Mouse (Mus musculus) embryonic facial prominence, embryonic 13.5 days (tissue): Measurements from ENCODE around the gene Mdga1. TPM values are rescaled to one million over a fixed set of nuclear protein-coding genes. Genes with fewer than 3 reads are reported as not detected.
A peak's percentile ranks its signal among the peaks of the same experiment; 100 is the strongest.

Experiments
- ATAC-seq: fragments of 200-750 bp; cut with Nextera tagmentation; 2 replicates; pipeline ENCODE4 v1.8.0; 2017; ENCODE audit warnings: low read depth; ENCODE audit not compliant: insufficient number of reproducible peaks, insufficient read depth, low FRiP score, low TSS enrichment
- H3K27ac ChIP-seq: fragments of 300-500 bp; sonication (generic); 2 replicates; pipeline ENCODE4 v1.5.1; 2015; ENCODE audit warnings: moderate library complexity, mild to moderate bottlenecking, inconsistent platforms
- H3K27me3 ChIP-seq: fragments of 300-500 bp; sonication (generic); 2 replicates; pipeline ENCODE4 v1.6.1; 2015; ENCODE audit warnings: mild to moderate bottlenecking, inconsistent platforms
- H3K36me3 ChIP-seq: fragments of 300-500 bp; sonication (generic); 2 replicates; pipeline ENCODE4 v1.6.1; 2015; ENCODE audit warnings: mild to moderate bottlenecking, inconsistent platforms
- H3K4me1 ChIP-seq: fragments of 300-500 bp; sonication (generic); 2 replicates; pipeline ENCODE4 v1.6.1; 2015; ENCODE audit warnings: inconsistent platforms
- H3K4me2 ChIP-seq: fragments of 300-500 bp; sonication (generic); 2 replicates; pipeline ENCODE4 v1.6.1; 2015; ENCODE audit warnings: moderate library complexity, mild to moderate bottlenecking, inconsistent platforms
- H3K4me3 ChIP-seq: fragments of 300-500 bp; sonication (generic); 2 replicates; pipeline ENCODE4 v1.5.1; 2015; ENCODE audit warnings: mild to moderate bottlenecking, inconsistent platforms
- H3K9ac ChIP-seq: fragments of 300-500 bp; sonication (generic); 2 replicates; pipeline ENCODE4 v1.6.1; 2015; ENCODE audit warnings: mild to moderate bottlenecking, inconsistent platforms
- H3K9me3 ChIP-seq: fragments of 300-500 bp; sonication (generic); 2 replicates; pipeline ENCODE4 v1.6.1; 2016; ENCODE audit warnings: inconsistent platforms
- WGBS: fragments of 180-500 bp; shearing (Covaris S2); methylation state at CpG from one replicate; pipeline ENCODE4 v1.1.7; 2015; ENCODE audit warnings: mixed read lengths; 5-methylcytosine and 5-hydroxymethylcytosine counted together
- polyA plus RNA-seq: library from polyadenylated mRNA; unstranded; fragments of >200 nt; fragmentation: Nextera tagmentation; extraction: Ambion mirVana; gene quantifications from 2 replicates; pipeline ENCODE4 v1.2.1, GENCODE M21; 2015

Gene Mdga1
- polyA plus RNA-seq, 1 experiment from 2014 or later = 3.0 TPM

DNA sequence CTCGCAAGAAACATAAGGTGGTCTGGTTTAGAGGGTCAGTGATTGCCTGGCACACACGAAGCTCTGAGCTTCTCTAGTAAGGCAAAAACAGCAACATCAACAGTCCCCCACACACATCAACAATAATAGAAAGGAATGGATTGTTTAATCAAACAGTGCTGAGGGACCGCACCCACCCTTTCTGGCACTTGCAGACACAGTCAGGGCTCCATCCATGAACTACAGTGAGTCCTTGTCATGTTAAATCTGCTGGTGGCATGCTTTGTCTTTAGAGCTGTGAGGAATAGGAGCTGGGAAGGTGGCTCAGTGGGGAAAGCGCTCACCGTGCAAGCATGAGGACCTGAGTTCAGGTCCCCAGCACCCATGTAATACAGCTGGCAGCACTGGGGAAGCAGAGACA lies 26.1 kb upstream of the Mdga1 start:
- Histone ChIP-seq H3K9me3 (no peaks in the 10 kb centered on the region), H3K27me3 (no peaks in the 10 kb centered on the region), H3K4me1 (no peaks in the 10 kb centered on the region), H3K4me2 (no peak overlapping the region), H3K4me3 (no peak overlapping the region), H3K36me3 (no peaks in the 10 kb centered on the region), H3K9ac (no peak overlapping the region), H3K27ac (no peak overlapping the region)
- no peak for ATAC-seq
- 88% methylated on average over 5 of the region's 5 CpGs for WGBS

DNA sequence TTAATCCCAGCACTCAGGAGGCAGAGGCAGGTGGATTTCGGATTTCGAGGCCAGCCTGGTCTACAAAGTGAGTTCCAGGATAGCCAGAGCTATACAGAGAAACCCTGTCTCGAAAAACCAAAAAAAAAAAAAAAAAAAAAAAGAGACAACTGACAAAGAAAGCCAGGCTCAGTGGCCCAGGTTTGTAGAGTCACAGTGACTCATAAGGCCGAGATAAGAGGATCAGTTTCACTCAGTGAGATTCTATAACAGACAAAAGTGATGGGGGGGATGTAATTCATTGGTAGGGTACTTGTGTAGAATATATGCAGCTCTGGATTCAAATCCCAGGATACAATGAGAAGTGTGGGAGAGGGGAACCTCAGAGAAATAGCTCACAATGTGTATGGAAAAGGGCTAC lies 24.6 kb upstream of the Mdga1 start:
- Histone ChIP-seq H3K4me2 (no peak overlapping the region), H3K27ac (no peak overlapping the region), H3K4me3 (no peak overlapping the region), H3K27me3 (no peaks in the 10 kb centered on the region), H3K4me1 (no peaks in the 10 kb centered on the region), H3K36me3 (no peaks in the 10 kb centered on the region), H3K9ac (no peak overlapping the region), H3K9me3 (no peaks in the 10 kb centered on the region)
- 82% methylated on average over 4 of the region's 4 CpGs for WGBS
- no peak for ATAC-seq

DNA sequence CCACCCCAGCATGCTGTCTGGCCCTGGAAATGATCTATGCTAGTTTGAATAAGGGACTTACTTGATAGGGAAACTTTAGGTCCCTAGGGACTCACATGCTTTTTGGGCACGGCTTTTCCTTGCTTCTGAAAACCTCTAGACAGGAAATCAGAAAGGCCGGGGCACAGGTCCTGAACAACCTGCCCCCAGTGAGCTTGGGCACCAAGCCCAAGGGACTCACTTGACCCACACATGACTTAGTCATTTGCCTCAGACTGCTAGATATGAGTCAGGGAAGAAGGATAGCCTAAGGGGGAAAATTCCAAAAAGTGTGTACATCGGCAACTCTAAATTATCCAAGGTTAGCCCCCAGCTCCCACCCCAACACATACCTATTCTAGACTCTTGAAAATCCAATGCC lies 24.1 kb upstream of the Mdga1 start:
- WGBS = 62% methylated on average over 3 of the region's 3 CpGs
- H3K4me2 ChIP-seq = no peak overlapping the region
- no peak overlapping the region for H3K4me3 ChIP-seq
- no peaks in the 10 kb centered on the region for H3K27me3 ChIP-seq
- H3K27ac ChIP-seq = no peak overlapping the region
- H3K9me3 ChIP-seq = no peaks in the 10 kb centered on the region
- no peaks in the 10 kb centered on the region for H3K4me1 ChIP-seq
- H3K9ac ChIP-seq = no peak overlapping the region
- H3K36me3 ChIP-seq = no peaks in the 10 kb centered on the region
- ATAC-seq = no peak

DNA sequence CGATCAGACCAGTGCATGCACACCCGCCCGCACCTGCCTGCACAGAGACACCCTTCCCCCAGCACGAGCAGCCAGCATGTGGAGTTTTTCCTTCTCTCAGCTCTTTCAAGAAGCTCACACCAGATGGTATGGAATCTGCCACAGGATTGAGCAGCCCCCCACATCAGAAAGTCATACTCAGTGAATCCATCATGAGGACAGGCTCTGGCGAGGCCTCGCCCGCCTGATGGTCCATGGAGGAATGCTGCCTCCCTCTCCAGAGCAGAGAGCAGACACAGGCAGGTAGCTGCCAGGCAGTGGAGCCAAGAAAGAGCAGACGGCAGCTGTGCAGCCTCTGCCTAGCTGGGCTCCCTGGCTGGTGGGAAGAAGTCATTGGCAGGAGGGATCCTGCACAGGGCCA lies 23.6 kb upstream of the Mdga1 start:
- Histone ChIP-seq H3K4me2 (no peak overlapping the region), H3K4me1 (no peaks in the 10 kb centered on the region), H3K27ac (no peak overlapping the region), H3K27me3 (no peaks in the 10 kb centered on the region), H3K36me3 (no peaks in the 10 kb centered on the region), H3K9ac (peak overlapping the region; percentile 36; the same call in 1 of the 2 replicates), H3K4me3 (no peak overlapping the region), H3K9me3 (no peaks in the 10 kb centered on the region)
- 66% methylated on average over 8 of the region's 8 CpGs for WGBS
- no peak for ATAC-seq

DNA sequence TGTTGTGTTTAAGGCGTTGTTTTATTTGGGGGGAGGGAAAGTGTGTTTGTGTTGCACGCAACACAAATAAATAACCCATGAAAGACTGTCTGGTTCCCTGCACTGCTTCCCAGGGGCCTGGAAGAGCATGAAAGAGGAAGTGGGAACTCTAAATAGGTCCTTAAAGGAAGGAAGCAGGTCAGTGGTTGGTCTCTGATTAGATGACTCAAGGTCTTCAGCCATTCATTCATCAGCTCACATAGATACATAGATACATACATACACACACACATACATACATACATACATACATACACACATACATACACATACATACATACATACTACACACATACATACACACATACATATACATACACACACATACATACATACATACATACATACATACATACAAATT lies 21.0 kb upstream of the Mdga1 start:
- H3K9ac ChIP-seq = no peak overlapping the region
- H3K9me3 ChIP-seq = no peaks in the 10 kb centered on the region
- no peak overlapping the region for H3K27ac ChIP-seq
- no peak overlapping the region for H3K4me2 ChIP-seq
- 89% methylated on average over 2 of the region's 2 CpGs for WGBS
- H3K36me3 ChIP-seq = no peaks in the 10 kb centered on the region
- no peaks in the 10 kb centered on the region for H3K4me1 ChIP-seq
- no peak overlapping the region for H3K4me3 ChIP-seq
- no peak for ATAC-seq
- no peaks in the 10 kb centered on the region for H3K27me3 ChIP-seq

DNA sequence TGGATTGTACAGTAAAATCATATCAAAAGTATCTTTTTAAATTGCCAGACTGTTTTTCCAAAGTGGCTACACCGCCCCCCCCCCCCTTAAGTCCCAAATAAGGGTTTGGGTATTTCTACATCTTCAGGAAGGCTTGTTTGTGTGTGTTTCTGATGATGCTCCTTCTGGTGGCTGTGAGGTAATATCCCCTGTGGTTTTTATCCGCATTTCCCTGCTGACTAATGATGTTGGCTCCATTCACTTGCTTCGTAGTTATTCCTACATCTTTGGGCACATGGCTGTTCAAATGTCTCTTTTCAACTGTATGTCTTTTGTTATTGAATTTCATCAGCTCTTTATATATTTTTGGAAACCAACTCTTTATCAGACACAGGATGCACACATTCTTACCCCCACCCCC lies 20.2 kb upstream of the Mdga1 start:
- H3K9ac ChIP-seq = no peak overlapping the region
- no peak for ATAC-seq
- no peaks in the 10 kb centered on the region for H3K27me3 ChIP-seq
- no peak overlapping the region for H3K4me3 ChIP-seq
- no peaks in the 10 kb centered on the region for H3K36me3 ChIP-seq
- 91% methylated on average over 3 of the region's 3 CpGs for WGBS
- H3K4me2 ChIP-seq = no peak overlapping the region
- peaks cover 3% of the 10 kb centered on the region; the same call in 1 of the 2 replicates for H3K4me1 ChIP-seq
- no peaks in the 10 kb centered on the region for H3K9me3 ChIP-seq
- H3K27ac ChIP-seq = no peak overlapping the region

DNA sequence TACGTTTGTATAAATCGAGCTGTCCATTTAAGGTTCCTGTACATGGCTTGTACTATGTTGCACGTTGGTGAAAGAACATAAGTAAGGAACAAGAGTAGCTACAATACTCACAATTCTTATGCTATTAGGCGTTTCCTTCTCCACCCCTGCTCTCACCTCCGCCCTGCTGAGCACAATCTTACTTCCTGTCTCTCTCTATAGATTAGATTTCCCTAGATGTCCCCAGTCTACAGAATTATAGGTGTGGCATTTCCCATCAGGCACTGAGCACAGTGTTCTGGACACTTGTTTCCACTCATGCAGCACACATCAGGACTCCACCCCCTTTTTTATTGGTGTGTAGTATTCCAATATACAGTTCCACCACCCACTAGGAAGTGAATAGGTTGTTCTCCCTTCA lies 19.8 kb upstream of the Mdga1 start:
- WGBS = 85% methylated on average over 5 of the region's 5 CpGs

DNA sequence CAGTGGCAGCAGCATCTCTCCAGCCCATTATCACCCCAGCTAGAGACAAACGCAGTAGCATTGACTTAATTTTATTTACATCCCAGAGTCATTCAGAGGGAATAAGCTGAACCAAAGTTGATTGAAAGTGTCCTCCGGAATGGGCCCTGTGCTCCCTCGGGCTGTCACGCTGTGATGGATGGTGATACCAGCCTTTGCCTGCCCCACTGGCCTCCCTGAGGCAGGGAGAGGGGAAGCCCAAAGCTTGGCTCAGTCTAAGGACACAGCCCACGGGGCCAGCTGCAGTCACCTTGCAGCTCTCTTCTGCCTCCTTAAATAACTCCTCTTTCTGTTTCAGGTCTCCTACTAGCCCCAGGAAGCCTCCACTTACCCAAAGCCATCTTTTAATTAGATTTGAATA lies 18.3 kb upstream of the Mdga1 start:
- H3K4me1 ChIP-seq = peaks cover 7% of the 10 kb centered on the region
- no peaks in the 10 kb centered on the region for H3K36me3 ChIP-seq
- H3K27me3 ChIP-seq = no peaks in the 10 kb centered on the region; the same call in 1 of the 2 replicates
- ATAC-seq = no peak
- H3K4me3 ChIP-seq = no peak overlapping the region
- H3K9me3 ChIP-seq = no peaks in the 10 kb centered on the region
- WGBS = 63% methylated on average over 5 of the region's 5 CpGs
- H3K9ac ChIP-seq = no peak overlapping the region
- H3K4me2 ChIP-seq = no peak overlapping the region
- no peak overlapping the region for H3K27ac ChIP-seq

More for the DNA sequence above, 19.8 kb upstream of the Mdga1 start:
- H3K36me3 ChIP-seq = no peaks in the 10 kb centered on the region
- H3K9me3 ChIP-seq = no peaks in the 10 kb centered on the region
- no peak overlapping the region for H3K4me2 ChIP-seq
- H3K27me3 ChIP-seq = no peaks in the 10 kb centered on the region
- H3K9ac ChIP-seq = no peak overlapping the region
- no peak overlapping the region for H3K27ac ChIP-seq
- ATAC-seq = no peak
- no peak overlapping the region for H3K4me3 ChIP-seq
- H3K4me1 ChIP-seq = peaks cover 7% of the 10 kb centered on the region

DNA sequence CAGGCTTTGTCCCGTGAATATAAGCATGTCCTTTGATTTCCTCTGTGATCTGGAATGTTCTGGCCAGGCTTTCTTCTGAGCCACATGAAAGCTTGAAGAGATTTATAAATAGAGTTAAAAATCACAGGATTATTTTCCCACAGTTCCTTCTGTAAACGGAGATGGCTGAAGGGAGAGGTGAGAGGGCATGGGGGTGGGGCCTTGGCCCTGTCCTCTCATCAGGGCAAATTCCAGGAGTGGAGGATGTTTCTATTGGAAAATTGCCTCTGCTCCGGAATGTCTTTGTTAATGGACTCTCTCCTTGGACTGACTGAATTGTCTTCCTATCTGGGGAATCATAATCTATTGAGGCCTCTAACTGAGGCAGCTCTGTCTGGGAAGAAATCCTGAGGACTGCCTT lies 15.6 kb upstream of the Mdga1 start:
- H3K36me3 ChIP-seq = no peaks in the 10 kb centered on the region
- H3K27me3 ChIP-seq = no peaks in the 10 kb centered on the region; the same call in 1 of the 2 replicates
- no peak overlapping the region for H3K4me3 ChIP-seq
- no peak for ATAC-seq
- no peaks in the 10 kb centered on the region for H3K9me3 ChIP-seq
- 22% methylated on average over 3 of the region's 3 CpGs for WGBS
- H3K4me2 ChIP-seq = no peak overlapping the region
- H3K27ac ChIP-seq = no peak overlapping the region
- H3K4me1 ChIP-seq = peaks cover 7% of the 10 kb centered on the region
- H3K9ac ChIP-seq = no peak overlapping the region

DNA sequence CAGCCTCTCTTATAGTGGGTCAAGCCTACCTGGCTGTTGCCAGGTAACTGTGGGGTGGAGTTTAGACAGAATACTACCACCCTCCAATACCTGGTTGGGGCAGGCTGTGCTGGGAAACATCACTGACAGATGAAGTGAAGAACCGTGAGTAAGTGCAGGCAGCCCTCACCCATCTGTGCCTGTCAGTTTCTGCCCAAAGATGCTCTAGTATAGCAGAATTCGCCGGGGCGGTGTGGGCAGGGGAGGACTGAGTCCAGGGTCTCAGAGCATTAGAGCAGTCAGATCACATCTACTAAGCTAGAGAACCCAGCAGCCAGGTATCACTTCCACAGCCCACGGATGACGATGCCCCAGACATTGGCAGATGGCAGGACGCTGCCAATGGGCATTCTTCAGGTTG lies 15.0 kb upstream of the Mdga1 start:
- Histone ChIP-seq H3K4me3 (no peak overlapping the region), H3K4me1 (peaks cover 13% of the 10 kb centered on the region), H3K4me2 (no peak overlapping the region), H3K27me3 (no peaks in the 10 kb centered on the region; the same call in 1 of the 2 replicates), H3K27ac (no peak overlapping the region), H3K9me3 (no peaks in the 10 kb centered on the region), H3K36me3 (no peaks in the 10 kb centered on the region), H3K9ac (no peak overlapping the region)
- no peak for ATAC-seq
- WGBS = 79% methylated on average over 7 of the region's 7 CpGs

DNA sequence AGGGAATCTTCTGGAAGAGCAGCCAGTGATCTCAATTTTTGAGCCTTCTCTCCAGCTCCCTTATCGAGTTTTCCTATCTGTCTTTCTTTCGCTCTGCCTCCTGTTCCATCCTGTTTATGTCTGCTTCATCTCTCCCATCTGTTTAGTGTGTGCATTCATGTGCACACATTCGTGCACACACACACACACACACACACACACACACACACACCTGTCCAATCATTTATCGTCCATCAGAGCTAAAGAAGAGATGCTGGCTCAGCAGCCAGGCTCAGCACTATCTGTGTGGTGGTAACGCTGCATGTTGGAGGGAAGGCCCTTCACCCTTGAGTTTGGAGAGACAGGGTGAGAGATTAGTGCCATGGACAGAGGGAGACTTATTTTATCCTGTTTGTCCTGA lies 13.3 kb upstream of the Mdga1 start:
- no peak for ATAC-seq
- Histone ChIP-seq H3K9ac (no peak overlapping the region), H3K27ac (no peak overlapping the region), H3K4me2 (no peak overlapping the region), H3K4me1 (peaks cover 23% of the 10 kb centered on the region), H3K27me3 (no peaks in the 10 kb centered on the region; the same call in 1 of the 2 replicates), H3K36me3 (no peaks in the 10 kb centered on the region), H3K9me3 (no peaks in the 10 kb centered on the region), H3K4me3 (no peak overlapping the region)
- 80% methylated on average over 5 of the region's 5 CpGs for WGBS

DNA sequence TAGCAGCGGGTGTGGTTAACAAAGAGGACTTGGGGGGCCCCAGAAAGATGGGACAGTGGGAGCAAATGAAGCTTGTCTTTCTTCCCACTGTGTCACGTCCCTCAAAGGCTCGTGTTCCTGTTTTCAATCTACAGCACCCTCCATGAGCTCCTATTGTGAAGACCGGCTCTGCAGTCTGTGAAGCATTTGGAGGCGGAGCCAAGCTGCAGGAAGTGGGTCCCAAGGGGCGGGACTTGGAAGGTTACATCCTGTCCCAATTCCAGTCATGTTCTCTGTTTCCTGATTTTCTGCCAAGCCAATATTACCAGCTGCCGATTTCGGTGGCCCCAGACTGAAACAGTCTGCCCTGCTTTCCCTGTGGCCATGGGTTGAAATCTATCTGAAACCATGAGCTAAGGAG lies 11.7 kb upstream of the Mdga1 start:
- Histone ChIP-seq H3K36me3 (no peaks in the 10 kb centered on the region), H3K4me1 (peaks cover 23% of the 10 kb centered on the region), H3K27me3 (no peaks in the 10 kb centered on the region; the same call in 1 of the 2 replicates), H3K9me3 (no peaks in the 10 kb centered on the region), H3K9ac (no peak overlapping the region), H3K27ac (no peak overlapping the region), H3K4me2 (no peak overlapping the region), H3K4me3 (no peak overlapping the region)
- 71% methylated on average over 8 of the region's 8 CpGs for WGBS
- ATAC-seq = no peak

DNA sequence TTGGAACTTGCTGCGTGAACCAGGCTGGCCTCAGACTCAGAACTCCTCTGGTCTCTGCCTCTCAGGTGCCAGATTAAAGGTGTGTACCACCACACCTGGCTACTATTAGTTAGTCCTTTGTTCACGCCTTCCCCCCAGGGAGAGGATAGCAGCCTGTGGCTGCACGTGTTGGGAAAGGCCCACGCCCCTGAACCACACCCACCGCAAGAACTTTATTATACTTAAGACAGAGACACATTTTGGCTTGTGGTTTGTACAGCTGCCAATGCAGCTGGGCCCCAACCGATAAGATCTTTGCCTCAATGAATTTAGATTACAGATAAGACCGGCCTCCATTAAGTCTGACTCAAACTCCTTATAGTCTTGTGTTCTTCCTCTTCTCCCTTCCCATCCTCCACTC lies 10.0 kb upstream of the Mdga1 start:
- Histone ChIP-seq H3K4me2 (no peak overlapping the region), H3K27me3 (no peaks in the 10 kb centered on the region; the same call in 1 of the 2 replicates), H3K4me3 (no peak overlapping the region), H3K27ac (0 out of 2 replicates have a peak overlapping the region, but pooled peaks have one; percentile 11), H3K4me1 (peaks cover 21% of the 10 kb centered on the region), H3K9me3 (no peaks in the 10 kb centered on the region), H3K36me3 (no peaks in the 10 kb centered on the region), H3K9ac (no peak overlapping the region)
- ATAC-seq = 0 out of 2 replicates have a peak, but pooled peaks have one; percentile 11
- 44% methylated on average over 7 of the region's 7 CpGs for WGBS
